Mouse (Mus musculus) thymus, postnatal 4 days (tissue): ENCODE data around the gene Cfap299.

Experiments
- DNase-seq: peaks from one replicate; pipeline ENCODE4 v3.0.0; 2021

Cfap299 gene

GRCm38 (mm10) chr5:98842600-98843310, 513.7 kb downstream of the Cfap299 start:
- no peak for DNase-seq

DNA sequence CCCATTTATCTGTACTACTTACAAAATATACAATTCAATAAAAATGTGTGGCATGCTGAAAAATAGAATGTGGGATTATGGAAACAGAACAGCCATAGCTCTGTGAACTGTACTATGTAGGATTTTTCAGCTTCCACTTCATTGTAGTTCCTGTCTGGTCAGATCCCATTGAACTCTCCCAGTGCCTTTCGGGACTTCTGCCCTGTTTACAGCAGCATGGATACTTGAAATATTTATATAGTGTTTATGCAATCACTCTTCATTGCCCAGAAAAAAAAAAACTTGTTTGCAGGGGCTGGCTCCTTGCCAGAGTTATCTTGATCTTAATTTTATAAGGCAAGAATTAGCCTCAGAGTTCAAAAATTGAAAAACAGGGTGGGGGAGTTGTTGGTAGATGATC, 515.6 kb downstream of the Cfap299 start:
- no peak for DNase-seq
